Mouse (Mus musculus) CD8-positive naive resting alpha-beta T cell, adult 2 months (primary cell): ENCODE results near the gene Fam193b.
"Not testable (repeated sequence)": the region's sequence is repeated elsewhere in the genome, so short reads cannot be mapped to it uniquely, and the experiment has no call there.

Experiments used
- DNase-seq, 2 experiments: peaks; one replicate each; pipeline ENCODE4 v3.0.0; 2022; ENCODE audit warnings: low read depth in 2 of 2, low spot score in 2 of 2

Fam193b gene

DNA sequence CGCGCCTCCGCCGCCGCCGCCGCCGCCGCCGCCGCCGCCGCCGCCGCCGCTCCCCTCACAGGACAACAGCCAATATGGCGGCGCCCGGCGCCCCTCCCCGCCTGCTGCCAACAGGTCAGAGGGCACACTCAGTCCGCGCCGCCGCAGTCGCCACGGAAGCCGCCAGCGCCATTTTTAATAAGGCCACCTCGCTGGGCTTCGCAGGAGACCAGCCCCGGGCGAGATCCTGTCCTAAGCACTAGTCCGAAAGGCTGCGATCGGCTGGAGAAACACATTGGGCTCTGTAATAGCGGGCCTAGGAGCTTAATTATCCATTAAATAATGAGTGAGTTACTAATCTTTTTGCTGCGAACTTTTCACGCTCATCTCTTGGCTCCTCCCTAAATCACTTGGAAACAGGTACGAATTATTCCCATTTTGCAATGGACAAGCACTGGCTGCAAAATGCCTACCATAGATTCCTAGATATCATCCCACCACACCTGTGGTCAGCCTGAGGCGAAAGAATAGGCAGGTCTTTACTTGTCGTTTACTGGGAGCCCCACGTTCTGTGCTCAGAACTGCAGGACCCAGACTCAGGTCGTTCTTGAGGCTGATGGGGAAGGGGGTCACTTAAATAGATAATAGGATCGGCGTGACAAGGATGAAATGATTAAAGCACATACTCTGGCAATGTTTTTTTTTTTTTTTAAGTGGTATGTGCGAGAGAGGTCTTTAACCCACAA, at the start of gene Fam193b:
Gene Fam193b, minus strand, starts transcription at position 94 of the 725 bp plus-strand sequence.
- peak; percentile 87 to 88 for DNase-seq

DNA sequence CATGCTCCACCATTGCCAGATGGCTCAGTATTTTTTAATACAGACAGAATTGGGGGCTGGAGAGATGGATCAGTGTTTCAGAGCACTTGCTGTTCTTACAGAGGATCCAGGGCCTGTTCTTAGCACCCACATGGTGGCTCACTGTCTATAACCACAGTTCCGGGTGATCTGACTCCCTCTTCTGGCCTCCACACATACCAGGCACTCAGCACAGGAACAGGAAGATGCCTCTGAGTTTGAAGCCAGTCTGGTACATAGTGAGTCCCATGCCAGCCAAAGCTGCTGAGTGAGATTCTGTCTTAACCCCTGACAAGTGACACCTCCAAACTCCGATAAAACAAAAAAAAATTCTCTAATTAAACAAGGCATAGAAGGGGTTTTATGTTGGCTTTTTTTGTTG, 49.4 kb upstream of the Fam193b start:
- no peak for DNase-seq

DNA sequence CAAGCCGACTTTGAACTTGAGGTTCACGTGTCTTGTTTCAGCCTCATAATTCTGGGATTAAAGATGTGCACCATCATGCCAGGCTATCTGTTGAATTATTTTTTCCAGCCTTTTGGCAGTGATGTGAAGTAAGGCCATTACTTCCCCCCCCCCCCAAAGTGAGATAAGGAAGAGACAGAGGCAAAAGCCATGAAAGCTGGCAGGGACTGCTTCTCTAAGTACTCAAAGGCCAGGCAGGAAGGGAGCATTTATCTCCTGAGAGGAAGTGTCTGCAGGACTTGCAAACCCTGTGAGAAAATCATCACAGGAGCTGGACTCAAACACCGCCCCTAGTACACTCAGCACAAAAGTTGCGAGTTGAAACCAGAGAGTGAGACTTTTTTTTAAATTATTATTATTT, 48.4 kb upstream of the Fam193b start:
- no peak for DNase-seq

DNA sequence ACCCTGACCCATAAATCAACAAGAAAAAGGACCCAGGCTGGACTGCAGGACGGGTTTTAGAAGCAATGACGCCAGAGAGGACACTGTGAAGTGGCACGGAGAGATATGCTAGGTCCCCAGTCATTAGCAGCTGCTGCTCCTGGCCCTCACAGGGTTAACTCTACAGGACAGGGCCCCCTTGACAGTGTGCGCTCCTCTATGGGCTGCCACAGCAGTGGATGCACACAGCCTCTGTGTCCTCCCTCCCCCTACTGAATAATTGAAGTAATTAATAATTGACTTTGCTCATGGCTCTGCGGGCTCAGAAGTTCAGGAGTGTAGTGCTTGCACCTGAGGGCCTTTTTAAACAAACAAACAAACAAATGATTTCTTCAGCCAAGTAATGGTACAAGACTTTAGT, 42.6 kb upstream of the Fam193b start:
- DNase-seq, result no peak

DNA sequence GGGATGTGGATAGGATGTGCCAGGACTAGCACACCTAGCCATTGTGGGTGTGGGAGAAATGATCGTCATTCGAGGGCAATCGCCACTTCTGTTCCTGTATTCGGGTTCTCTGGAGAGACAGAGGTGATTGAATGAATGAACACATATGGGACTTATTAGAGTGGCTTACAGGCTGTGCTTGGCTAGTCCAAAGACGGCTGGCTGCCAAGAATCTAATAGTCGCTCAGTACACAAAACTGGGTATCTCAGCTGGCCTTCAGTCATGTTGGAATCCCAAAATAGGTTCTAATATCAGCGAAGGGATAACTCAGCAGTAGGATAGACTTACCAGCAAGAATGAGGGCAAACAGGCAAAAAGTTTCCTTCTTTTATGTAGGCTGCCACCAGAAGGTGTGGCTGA, 41.1 kb upstream of the Fam193b start:
- no peak for DNase-seq

DNA sequence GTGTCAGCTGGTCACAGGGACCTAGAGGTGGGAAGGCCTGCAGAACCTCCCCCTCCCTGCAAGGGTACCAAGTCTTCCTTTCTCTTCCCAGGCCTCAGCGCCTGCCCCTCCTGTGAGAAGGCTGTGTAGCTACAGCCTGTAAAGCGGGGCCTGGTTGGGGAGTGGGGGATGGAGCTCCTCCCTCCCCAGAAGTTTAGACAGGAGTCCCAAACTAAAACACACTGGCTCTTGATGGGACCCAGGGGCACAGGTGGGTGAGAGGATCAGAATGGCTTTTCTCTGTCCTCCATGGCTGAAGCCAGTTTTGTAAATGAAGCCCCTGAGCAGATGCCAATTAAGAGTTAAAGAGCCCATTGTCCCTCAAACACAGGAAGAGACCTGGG, 36.7 kb upstream of the Fam193b start:
- no peak for DNase-seq

DNA sequence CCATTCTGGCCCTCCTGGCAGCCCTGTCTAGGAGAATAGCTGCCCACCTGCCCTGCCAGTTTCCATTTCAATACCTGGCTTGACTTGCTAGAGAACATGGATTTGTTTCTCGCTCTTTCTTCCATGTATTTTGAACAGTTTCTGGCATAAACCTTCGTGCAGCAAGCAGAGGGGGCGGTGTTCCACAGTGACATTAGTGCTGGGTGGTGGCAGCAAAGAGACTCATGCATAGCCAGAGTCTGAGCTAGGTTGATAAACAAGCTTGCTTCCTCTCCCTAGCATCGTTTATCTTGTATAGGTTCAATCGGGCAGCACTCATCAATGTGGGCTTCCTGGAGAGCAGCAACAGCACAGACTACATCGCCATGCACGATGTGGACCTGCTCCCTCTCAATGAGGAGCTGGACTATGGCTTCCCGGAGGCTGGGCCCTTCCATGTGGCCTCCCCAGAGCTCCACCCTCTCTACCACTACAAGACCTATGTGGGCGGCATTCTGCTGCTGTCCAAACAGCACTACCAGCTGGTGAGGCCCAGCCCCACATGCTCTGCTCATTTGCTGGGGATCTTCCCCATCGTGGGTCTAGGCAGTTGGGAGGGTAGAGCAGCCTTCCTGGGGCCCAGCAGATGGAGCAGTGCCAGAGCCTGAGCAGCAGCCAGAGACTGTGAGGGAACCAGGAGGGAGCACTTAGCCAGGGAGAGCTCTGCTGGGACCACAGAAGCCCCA, 36.1 kb upstream of the Fam193b start:
- no peak for DNase-seq

DNA sequence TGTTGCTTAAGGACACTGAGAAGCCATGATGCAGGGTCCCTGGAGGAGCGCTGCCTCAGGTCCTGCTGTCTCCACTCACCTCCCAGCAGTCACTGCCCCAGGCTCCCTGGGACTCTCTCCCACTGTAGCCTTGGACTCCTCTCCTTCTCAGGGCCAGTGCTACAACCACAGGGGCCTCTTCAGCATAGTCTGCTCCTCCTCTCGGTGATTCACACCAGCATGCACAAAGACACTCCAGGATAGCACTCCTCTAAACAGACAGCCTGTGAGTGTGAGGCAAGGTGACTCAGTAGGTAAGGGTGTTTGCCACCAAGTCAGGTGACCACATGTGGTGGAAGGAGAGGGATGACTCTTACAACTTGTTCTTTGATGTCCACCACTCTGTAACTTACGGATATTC, 33.7 kb upstream of the Fam193b start:
- no peak for DNase-seq

DNA sequence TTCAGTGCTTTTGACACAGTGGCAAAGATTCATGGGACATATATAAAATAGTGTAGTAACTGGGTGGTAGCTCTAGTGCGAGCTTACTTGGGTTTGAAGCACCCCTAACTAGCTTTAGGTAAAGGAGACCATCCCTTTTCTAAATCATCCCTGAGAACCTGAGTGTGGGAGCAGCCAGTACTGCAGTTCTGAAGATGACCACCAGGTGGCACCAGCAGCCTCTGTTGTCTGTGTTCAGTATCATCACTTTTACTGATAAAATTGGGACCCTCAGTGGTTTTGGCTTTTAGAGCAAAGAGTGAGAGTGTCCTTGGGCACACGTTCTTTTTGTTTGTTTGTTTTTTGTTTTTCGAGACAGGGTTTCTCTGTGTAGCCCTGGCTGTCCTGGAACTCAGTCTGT, 30.7 kb upstream of the Fam193b start:
- peak; percentile 80 to 88 for DNase-seq

DNA sequence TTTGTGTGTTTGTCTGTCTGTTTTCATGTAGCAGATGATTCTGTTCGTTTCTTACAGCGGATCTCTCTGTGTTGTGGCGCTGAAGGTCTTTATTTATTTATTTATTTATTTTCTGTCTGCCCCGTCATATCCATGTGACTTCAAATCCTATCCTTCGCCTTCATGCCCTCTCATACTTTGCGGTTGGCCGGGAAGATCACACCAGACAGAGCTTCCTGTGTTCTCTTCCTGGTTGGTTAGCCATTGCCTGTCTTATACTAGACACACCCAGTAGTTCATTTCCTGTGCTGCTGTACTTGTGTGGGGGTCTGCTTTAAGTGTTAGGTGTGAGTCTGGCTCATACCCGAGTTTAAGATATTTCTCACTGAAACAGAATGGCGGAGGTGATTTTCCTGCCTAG, 29.7 kb upstream of the Fam193b start:
- peak; percentile 28 to 42 for DNase-seq

DNA sequence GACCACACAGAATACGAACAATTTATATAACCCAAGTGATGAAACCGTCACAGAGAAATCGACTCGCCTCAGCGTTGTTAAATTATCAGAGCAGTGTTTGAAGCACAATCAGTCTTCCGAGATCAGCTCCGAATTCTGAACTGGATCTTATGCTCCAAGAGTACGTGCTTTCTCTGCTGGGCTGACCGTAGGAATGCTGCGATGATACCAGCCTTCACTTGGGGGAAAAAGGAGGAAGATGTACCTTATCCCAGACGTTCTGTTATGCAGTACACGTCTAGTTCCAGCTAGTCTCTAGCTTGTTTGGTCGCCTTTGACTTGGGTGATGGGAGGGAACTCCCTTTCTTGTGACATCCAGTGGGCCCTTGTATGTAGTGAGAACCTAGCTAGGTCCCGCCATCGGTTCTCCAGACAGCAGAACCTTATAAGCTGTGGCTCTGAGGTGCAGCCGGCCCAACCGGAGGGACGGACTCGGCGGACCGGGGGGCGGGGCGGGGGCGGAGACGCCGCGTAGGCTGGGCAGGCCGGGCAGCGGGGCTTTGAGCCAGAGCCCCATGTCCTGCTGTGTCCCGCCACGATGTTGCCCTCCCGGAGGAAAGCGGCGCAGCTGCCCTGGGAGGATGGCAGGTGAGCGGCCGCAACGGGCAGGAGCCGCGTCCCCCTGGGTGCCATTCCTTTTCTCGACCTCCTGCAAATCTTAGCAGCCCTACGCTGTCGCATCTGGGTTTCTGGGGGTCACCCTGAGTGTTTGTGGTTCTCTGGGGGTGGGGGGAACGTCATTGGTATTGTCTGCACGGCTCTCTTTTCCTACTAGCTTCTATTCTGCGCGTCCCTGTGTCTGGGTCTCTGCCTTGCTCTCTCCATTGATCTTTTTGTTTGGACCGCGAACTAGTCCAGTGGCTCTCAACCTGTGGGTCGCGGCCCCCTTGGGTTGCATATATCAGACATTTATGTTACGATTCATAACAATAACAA, 28.9 kb upstream of the Fam193b start, which contains the start of gene B4galt7:
Gene B4galt7, plus strand, starts transcription at position 331 of the 975 bp plus-strand sequence.
- DNase-seq, result peak; percentile 49 to 62

DNA sequence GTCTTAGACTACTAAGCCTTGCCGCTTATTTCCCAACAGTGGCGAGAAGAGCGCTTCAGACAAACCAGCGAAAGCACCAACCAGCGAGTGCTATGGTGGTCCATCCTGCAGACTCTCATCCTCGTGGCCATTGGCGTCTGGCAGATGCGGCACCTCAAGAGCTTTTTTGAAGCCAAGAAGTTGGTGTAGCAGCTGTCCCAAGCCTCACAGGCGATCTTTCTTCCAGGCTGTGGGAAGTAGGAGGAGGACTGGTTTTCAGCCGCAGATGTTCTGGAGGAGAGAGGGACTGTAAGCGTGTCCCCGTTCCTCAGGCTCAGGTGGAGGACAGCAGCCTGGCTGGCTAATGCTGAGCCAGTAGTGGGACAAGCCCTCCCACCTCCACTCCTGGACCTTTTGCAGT, 25.9 kb upstream of the Fam193b start:
- no peak for DNase-seq

DNA sequence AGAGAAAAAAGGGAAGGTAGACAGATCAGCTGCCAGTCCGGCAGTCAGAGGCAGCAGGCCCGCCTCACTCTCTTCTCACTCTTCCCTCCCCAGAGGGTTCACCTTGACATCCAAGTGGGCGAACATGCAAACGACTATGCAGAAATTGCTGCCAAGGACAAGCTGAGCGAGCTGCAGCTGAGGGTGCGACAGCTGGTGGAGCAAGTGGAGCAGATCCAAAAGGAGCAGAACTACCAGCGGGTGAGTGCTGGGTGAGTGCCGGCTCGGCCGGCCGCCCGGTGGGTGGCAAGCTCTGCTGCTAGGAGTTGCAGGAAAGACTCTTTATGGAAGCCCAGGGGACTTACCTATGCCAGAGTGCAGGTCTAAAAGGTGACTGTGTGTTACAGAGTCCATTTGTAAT, 24.5 kb upstream of the Fam193b start:
- DNase-seq, result no peak

DNA sequence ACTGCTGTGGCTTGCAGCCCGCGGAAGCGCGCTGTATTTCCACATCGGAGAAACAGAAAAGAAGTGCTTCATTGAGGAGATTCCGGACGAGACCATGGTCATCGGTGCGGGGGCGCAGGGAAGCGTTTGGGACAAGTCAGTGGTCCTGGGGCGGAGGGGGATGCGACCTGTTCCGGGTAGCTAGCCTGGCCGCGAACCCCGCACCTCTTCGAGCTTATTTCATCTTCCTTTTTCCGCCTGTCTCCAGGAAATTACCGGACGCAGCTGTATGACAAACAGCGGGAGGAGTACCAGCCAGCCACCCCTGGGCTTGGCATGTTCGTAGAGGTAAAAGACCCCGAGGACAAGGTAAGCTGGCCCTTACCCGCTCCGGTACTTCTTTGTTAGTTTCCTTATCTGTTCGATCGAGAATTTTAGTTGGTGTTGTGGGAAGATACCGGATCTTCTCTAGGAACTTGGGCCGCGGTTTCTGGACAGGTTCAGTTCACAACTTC, 22.4 kb upstream of the Fam193b start:
- DNase-seq, result no peak

DNA sequence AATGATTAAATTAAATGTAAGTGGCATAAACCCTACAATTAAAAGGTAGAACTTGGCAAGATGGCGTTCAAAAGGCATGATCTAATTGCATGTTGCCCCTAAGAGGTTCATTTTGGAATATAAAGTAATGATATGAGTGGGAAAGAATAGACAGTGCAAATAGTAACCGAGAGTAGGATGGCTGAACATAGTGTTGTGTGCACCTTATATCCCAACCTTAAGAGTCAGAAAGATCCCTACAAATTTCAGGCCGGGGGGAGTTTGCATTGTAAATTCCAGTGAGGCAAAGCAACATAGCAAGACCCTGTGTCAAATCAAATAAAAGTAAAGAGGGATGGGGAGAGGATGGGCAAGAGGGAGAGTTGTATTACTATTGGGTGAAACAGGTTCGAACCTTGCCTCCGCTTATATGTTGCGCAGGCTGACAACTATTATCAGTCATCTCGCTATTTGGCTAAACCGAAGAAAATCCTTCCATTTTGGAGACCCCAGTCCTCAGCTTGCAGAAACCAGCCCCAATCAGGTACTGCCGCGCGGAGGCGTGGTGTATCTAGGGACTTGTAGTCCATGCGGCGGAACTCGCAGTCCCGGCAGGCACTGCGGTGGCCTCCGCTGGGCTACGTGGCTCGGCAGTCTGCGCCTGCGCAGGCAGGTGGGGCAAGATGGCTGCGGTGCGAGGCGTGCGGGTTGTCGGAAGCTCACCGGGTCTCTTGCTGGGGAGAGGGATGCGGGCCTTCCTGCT, 21.8 kb upstream of the Fam193b start:
- peak; percentile 92 to 93 for DNase-seq

DNA sequence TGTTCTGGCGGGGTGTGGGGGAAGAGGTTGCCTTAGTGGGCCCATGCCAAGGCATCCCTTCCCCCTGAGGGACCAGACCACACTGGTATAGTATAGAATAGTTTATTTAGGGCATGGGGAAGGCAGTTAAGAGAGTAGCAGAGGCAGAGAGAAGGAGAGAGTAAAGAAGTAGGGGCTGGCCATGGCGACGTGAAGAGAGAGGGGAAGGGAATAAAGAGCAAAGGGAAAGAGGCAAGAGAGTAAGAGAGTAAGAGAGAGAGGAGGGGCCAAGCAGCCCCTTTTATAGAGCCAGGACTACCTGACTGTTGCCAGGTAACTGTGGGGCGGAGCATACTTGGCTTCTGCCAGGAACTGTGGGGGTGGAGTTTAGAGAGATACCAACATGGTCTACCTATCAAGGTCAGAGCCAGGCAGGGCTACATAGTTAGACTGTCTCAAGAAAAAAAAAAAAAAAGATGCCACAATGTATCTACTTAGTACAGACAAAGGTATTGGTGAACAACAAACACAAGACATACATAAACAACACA, 21.1 kb upstream of the Fam193b start:
- no peak for DNase-seq

DNA sequence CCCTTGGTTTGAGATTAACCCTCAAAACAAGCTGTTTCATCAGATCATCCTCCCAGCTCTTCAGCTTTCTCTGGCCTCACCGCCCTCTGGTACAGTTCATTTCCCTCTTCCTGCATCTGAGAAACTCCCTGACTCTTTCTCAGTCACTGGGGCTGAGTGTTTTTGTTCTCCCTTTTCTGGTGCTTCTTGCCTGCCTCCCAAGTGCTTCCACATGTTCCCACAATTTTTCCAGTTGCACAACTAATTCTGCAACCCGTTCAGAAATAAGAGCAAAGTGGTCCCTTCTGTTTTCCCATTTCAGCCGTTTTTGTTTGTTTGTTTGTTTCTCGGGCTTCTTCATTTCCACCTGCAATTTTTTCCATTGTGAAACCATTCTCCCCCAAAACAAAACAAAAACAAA, 7.2 kb upstream of the Fam193b start:
- DNase-seq, result no peak

DNA sequence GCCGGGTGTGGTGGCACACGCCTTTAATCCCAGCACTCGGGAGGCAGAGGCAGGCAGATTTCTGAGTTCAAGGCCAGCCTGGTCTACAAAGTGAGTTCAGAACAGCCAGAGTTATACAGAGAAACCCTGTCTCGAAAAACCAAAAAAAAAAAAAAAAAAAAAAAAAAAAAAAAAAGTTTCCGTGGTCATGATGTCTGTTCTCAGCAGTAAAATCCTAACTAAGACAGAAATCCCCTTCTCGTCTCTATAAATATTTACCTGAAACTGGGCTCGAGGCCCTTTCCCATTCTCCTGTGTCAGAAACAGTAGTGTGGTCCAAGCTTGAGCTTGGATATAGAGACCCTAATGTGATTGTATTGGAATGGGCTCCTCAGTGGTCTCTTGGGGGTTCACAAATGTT, 6.0 kb upstream of the Fam193b start:
- DNase-seq, result not testable (repeated sequence)

DNA sequence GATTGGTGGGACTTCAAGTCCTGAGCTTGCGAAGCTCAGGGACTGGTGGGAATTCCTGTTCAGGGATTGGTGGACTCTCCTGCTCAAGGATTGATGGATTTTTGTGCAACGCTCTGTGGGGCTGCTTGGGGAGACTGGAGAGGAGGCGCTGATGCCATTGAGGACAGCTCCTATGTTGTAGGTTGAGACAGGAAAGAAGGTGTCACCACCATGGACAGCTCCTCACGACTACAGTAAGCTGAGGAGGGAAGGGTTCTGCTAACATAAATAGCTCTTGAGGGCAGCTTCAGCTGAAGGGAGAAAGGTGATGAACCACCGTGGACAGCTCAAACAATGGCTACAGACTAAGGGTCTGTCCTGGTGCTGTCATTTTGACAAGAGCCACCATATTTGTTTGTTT, 5.0 kb upstream of the Fam193b start:
- no peak for DNase-seq

DNA sequence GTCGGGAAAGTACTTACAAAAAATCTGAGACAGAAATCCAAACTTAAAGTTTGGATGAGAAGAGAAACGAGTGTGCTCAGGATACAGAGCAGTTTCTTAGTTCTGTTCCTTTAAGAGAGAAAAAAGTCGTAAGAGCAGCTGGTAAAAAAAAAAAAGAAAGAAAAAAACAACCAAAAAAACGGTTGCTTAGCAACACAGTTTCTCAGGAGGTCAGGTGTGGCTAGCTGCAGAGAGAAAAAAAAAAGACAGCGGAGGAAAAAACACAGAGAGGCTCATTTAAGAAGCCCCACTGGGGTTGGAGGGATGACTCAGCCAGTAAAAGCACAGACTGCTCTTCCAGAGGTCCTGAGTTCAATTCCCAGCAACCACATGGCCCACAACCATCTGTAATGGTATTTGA, 3.4 kb upstream of the Fam193b start:
- no peak for DNase-seq
